Mouse (Mus musculus) inflammation-experienced regulatory T-cells, adult 16 weeks (primary cell): ENCODE data around the gene Prkn. TPM values are rescaled to one million over a fixed set of nuclear protein-coding genes. Genes with fewer than 3 reads are reported as not detected.

Experiments
- polyA plus RNA-seq: library from polyadenylated mRNA; unstranded; fragments of 100-300 nt; shearing (Covaris generic); gene quantifications from one replicate; pipeline ENCODE4 v1.2.1, GENCODE M21; 2017

Prkn gene
- polyA plus RNA-seq: not detected

GRCm38 (mm10) chr17:10840148-10840707 lies at the start of gene Prkn, which contains the start of gene Pacrg:
Gene Prkn (plus strand): TSS chr17:10840384.
Gene Pacrg (minus strand): TSS chr17:10840311.

Other genes starting within 250 kb of the Prkn start
- gene Pacrg, start 73 bp upstream of the Prkn start, polyA plus RNA-seq: not detected